Mouse (Mus musculus): ENCODE data around the gene Gm10718.
A peak's percentile ranks its signal among the peaks of the same experiment; 100 is the strongest.
"Not testable (repeated sequence)": the region's sequence is repeated elsewhere in the genome, so short reads cannot be mapped to it uniquely, and the experiment has no call there.

Gene Gm10718

DNA sequence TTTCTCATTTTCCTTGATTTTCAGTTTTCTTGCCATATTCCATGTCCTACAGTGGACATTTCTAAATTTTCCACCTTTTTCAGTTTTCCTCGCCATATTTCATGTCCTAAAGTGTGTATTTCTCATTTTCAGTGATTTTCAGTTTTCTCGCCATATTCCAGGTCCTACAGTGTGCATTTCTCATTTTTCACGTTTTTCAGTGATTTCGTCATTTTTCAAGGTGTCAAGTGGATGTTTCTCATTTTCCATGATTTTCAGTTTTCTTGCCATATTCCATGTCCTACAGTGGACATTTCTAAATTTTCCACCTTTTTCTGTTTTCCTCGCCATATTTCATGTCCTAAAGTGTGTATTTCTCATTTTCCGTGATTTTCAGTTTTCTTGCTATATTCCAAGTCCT is 2.3 kb downstream of the Gm10718 start:
- DNase-seq (ENCODE audit: low read depth, low spot score): not testable (repeated sequence)

- not testable (repeated sequence) for DNase-seq (ENCODE audit: low read depth, low spot score)
Measured at GRCm38 (mm10) chr9:3026136-3026535, 2.8 kb downstream of the Gm10718 start.

DNA sequence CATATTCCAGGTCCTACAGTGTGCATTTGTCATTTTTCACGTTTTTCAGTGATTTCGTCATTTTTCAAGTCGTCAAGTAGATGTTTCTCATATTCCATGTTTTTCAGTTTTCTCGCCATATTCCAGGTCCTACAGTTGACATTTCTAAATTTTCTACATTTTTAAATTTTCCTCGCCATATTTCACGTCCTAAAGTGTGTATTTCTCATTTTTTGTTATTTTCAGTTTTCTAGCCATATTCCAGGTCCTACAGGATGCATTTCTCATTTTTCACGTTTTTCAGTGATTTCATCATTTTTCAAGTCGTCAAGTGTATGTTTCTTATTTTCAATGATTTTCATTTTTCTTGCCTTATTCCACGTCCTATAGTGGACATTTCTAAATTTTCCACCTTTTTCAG is 3.4 kb downstream of the Gm10718 start:
- DNase-seq (ENCODE audit: low read depth, low spot score): not testable (repeated sequence)

DNA sequence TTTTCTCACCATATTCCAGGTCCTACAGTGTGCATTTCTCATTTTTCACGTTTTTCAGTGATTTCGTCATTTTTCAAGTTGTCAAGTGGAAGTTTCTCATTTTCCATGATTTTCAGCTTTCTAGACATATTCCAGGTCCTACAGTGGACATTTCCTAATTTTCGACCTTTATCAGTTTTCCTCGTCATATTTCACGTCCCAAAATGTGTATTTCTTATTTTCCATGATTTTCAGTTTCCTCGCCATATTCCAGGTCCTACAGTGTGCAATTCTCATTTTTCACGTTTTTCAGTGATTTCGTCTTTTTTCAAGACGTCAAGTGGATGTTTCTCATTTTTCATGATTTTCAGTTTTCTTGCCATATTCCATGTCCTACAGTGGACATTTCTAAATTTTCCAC is 3.9 kb downstream of the Gm10718 start:
- peak; percentile 80 for DNase-seq (ENCODE audit: low read depth, low spot score)

DNA sequence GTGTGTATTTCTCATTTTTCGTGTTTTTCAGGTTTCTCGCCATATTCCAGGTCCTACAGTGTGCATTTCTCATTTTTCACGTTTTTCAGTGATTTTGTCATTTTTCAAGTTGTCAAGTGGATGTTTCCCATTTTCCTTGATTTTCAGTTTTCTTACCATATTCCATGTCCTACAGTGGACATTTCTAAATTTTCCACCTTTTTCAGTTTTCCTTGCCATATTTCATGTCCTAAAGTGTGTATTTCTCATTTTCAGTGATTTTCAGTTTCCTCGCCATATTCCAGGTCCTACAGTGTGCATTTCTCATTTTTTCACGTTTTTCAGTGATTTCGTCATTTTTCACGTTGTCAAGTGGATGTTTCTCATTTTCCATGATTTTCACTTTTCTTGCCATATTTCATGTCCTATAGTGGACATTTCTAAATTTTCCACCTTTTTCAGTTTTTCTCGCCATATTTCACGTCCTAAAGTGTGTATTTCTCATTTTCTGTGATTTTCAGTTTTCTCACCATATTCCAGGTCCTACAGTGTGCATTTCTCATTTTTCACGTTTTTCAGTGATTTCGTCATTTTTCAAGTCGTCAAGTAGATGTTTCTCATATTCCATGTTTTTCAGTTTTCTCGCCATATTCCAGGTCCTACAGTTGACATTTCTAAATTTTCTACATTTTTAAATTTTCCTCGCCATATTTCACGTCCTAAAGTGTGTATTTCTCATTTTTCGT is 6.1 kb downstream of the Gm10718 start:
- DNase-seq (ENCODE audit: low read depth, low spot score): not testable (repeated sequence)

- peak; percentile 97 for DNase-seq (ENCODE audit: low read depth, low spot score)
Measured at GRCm38 (mm10) chr9:3030677-3031318, 7.5 kb downstream of the Gm10718 start.

DNA sequence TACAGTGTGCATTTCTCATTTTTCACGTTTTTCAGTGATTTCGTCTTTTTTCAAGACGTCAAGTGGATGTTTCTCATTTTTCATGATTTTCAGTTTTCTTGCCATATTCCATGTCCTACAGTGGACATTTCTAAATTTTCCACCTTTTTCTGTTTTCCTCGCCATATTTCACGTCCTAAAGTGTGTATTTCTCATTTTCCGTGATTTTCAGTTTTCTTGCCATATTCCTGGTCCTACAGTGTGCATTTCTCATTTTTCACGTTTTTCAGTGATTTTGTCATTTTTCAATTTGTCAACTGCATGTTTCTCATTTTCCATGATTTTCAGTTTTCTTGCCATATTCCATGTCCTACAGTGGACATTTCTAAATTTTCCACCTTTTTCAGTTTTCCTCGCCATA is 11.0 kb downstream of the Gm10718 start, which contains the start of gene Gm17535:
TSS of gene Gm17535 (plus strand) at position 301 of the 400 bp plus-strand sequence.
- DNase-seq (ENCODE audit: low read depth, low spot score): not testable (repeated sequence)

- DNase-seq (ENCODE audit: low read depth, low spot score): not testable (repeated sequence)
Measured at GRCm38 (mm10) chr9:3036577-3036976, 13.2 kb downstream of the Gm10718 start, which contains the start of gene Gm10715. Gene Gm10715 (plus strand): TSS chr9:3036877.

DNA sequence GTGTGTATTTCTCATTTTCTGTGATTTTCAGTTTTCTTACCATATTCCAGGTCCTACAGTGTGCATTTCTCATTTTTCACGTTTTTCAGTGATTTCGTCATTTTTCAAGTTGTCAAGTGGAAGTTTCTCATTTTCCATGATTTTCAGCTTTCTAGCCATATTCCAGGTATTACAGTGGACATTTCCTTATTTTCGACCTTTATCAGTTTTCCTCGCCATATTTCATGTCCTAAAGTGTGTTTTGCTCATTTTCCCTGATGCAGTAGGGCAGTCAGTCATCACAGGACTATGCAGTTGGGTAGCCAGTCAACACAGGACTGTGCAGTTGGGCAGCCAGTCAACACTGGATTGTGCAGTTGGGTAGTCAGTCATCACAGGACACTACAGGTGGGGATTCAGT is 14.8 kb downstream of the Gm10718 start:
- DNase-seq (ENCODE audit: low read depth, low spot score): peak; percentile 38
